Mouse (Mus musculus) heart, adult 9 months (tissue): ENCODE results near the gene Hspa12a.
A peak's percentile ranks its signal among the peaks of the same experiment; 100 is the strongest.

Source experiments
- DNase-seq, 2 experiments: peaks; one replicate each; pipeline ENCODE4 v3.0.0; 2022; ENCODE audit warnings: low spot score in 2 of 2

The Hspa12a gene

GRCm38 (mm10) chr19:58942841-58943828, at the start of gene Hspa12a, which contains the start of gene Eno4:
TSS of gene Hspa12a (minus strand) at chr19:58943654.
TSS of gene Eno4 (plus strand) at chr19:58943425.
- DNase-seq: peak; percentile 95 to 97

GRCm38 (mm10) chr19:58981571-58981970, 38.1 kb upstream of the Hspa12a start:
- DNase-seq: no peak

GRCm38 (mm10) chr19:58980056-58980440, 36.6 kb upstream of the Hspa12a start:
- no peak for DNase-seq

- peak; percentile 17 to 53 for DNase-seq
Observed at GRCm38 (mm10) chr19:58979436-58980055, 36.1 kb upstream of the Hspa12a start.

- peak; percentile 9 to 21 for DNase-seq
Observed at GRCm38 (mm10) chr19:58978401-58979171, 35.1 kb upstream of the Hspa12a start.

GRCm38 (mm10) chr19:58975216-58975863, 31.9 kb upstream of the Hspa12a start:
- no peak for DNase-seq

GRCm38 (mm10) chr19:58974126-58974525, 30.7 kb upstream of the Hspa12a start:
- DNase-seq: no peak

DNA sequence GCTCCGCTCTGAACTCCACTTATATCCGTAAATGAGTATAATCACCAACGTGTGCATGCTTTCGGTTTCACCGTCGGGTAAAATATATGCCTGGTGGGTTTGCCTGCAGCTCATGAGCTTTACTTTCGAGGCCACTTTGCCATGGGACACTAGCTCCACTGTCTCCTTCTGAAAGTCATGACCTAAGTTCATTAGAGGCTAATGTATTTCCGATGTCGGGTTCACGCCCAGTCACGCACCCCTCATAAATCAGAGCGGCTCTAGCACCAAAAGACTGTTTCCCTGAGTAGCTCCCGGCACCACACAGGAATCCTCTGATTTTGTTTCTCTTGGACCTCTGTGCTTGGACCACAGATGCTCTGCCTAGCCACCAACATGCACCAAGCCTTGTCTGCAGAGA, 27.4 kb upstream of the Hspa12a start:
- no peak for DNase-seq

DNA sequence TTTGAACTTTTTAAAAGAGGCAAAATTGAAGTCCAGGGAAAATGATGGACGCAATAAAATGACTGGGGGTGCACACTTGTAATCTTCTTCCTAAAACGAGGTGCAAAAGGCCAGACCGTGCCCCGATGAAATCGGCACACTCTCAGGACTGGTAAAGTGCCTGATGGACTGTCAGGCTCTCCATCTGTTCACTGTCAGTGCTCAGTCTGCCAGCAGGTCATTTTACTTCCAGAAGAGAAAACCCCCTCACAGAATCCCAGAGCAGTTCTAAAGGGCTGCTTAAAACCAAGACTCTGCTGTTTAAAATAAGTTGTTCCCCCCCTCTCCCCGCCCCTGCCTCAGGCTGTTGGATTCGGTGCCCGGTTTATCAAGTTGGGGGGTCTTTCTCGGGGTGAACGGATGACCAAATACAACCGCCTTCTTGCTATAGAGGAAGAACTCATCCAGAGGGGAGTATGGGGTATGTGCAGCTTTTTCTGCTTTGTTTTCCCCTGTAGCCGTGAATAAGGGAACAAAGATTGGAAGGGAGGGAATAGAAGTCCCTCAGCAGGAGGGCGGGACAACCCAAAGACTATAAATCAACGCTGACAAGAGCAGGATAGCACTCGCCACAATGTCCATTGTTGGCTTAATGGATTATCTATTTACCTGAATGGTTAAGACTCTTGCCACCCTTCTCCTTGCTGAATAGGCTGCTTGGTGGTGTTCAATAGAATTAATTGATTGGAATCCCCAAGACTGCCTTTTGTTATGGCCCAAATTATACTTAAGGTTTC, 25.5 kb upstream of the Hspa12a start:
- no peak for DNase-seq

DNA sequence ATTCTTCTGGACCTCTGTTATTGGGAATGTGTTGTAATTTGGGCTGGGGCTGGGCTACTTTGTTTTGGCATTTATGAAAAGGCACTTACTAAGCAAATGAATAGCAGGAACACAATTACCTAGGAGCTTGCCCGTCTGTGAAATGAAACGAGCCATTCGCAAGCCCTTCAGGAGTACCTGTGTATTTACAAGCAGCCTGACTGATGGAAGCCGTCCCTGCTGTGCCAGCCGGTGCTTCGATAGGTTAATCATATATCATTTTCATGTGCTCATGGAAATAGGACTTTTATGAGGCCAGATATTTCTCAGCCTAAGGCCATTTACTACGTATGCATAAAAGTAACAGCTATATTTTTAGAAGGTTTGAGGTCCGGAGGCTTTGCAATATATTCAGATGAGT, 19.6 kb upstream of the Hspa12a start:
- DNase-seq: no peak

GRCm38 (mm10) chr19:58954779-58955178, 11.3 kb upstream of the Hspa12a start:
- no peak for DNase-seq

- DNase-seq: no peak
Observed at GRCm38 (mm10) chr19:58952236-58952635, 8.8 kb upstream of the Hspa12a start.

- no peak for DNase-seq
Observed at GRCm38 (mm10) chr19:58951521-58951920, 8.1 kb upstream of the Hspa12a start.

- DNase-seq: no peak
Observed at GRCm38 (mm10) chr19:58945959-58946358, 2.5 kb upstream of the Hspa12a start.

- DNase-seq: no peak
Observed at GRCm38 (mm10) chr19:58933062-58933461, 10.4 kb downstream of the Hspa12a start.

- DNase-seq: no peak
Observed at GRCm38 (mm10) chr19:58931081-58931800, 12.2 kb downstream of the Hspa12a start.

DNA sequence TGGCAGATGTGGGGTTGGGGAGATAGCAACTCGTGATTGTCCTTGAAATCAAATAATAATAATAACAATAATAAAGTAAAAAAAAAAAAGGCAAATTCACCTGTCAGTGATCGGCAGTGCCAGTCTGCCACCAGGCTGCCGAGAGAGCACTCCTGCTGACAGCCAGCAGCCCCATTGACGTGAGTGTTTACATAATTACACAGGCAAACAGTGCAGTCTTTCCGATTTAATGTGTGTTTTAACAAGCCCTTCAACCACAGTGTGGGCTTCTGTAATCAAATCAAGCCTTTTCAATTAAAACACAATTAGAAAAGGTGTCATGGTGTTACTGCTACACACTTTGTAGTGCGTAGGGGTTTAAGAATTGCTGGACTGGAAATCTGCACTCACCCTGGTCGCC, 24.3 kb downstream of the Hspa12a start:
- no peak for DNase-seq

DNA sequence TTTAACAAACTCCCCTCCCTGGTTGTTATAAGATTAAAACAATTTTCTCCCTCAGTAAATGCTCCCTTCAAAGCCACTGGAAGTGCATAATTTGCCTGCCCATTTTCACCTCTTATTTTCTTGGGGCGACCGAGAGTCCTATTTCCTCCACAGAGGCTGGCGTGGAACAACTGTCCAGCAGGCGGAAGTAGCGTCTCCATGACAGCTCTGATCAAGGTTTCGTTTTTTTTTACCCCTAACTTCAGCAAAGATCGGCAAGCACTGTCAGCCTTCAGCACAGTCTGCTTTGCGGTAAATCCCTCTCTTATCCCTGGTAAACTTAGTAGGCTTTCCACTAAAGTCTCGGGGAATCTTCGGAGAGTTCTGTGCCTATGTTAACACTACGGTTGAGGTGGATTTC, 24.9 kb downstream of the Hspa12a start:
- no peak for DNase-seq

DNA sequence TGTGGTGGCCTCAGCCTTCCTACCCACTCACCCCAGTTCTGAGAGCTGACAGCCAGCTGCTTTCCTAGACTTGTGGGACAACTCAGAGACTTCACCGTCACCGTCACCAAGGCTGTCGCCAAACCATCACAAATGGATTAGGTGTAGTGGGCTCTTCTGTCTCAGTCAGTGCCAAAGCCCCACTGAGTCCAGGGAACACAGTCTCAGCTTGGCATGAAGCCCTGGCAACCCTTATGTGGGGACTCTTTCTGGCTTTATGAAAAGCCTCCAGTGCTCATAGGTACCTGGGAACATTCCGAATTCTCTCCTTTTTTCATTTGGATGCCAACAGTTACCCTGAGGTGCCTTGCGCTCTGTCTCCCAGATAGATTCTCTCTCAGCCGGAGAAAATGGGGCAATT, 30.2 kb downstream of the Hspa12a start:
- no peak for DNase-seq

DNA sequence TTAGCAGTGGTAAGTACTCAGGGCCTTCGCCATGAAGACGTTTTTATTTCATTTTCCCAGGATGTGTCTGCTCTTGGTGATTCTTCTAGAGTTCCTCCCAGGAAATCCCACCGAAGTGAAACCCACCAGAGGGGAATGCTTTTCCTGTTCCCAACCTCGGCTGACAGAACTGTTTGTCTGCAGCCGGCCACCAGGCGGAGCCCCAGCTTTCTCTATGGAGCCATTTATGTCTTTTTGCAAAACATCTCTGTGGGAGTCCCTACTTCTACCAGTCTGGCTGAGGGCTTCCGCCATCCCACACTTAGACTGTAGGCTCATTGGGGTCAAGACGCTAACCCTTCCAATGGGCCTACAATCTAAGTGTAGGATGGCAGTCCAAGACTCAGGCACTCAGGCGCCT, 32.1 kb downstream of the Hspa12a start:
- DNase-seq: peak; percentile 24 to 57
